Mouse (Mus musculus): ENCODE results near the gene Rsl24d1. TPM values are rescaled to one million over a fixed set of nuclear protein-coding genes. Genes with fewer than 3 reads are reported as not detected.
"Not testable (repeated sequence)": the region's sequence is repeated elsewhere in the genome, so short reads cannot be mapped to it uniquely, and the experiment has no call there.

Rsl24d1 gene
- polyA plus RNA-seq, 1 experiment from 2014 or later = 135 TPM

GRCm38 (mm10) chr9:73079349-73079748 is 33.9 kb upstream of the Rsl24d1 start:
- 83% methylated on average over 11 of the region's 12 CpGs for WGBS
- H3K36me3 ChIP-seq (ENCODE audit: control insufficient read depth, insufficient read depth, low read length); DNase-seq (ENCODE audit: low spot score); H3K9ac ChIP-seq (ENCODE audit: low read length); H3K4me2 ChIP-seq (ENCODE audit: low read length); H3K9me3 ChIP-seq (replicated peaks; ENCODE audit: control insufficient read depth, low read length); H3K4me1 ChIP-seq (ENCODE audit: control insufficient read depth, insufficient read depth, low read length); H3K27me3 ChIP-seq (replicated peaks; ENCODE audit: control insufficient read depth, insufficient read depth, low read length); H3K4me3 ChIP-seq (ENCODE audit: low read depth, low read length); H3K27ac ChIP-seq (ENCODE audit: low read depth, low read length); ATAC-seq: not testable (repeated sequence)

- no peaks in the 10 kb centered on the region for H3K9me3 ChIP-seq (replicated peaks; ENCODE audit: control insufficient read depth, low read length)
- no peak for DNase-seq (ENCODE audit: low spot score)
- no peak overlapping the region for H3K27ac ChIP-seq (ENCODE audit: low read depth, low read length)
- 38% methylated on average over 7 of the region's 7 CpGs for WGBS
- no peak overlapping the region for H3K4me2 ChIP-seq (ENCODE audit: low read length)
- H3K4me3 ChIP-seq (ENCODE audit: low read depth, low read length) = no peak overlapping the region
- H3K36me3 ChIP-seq (ENCODE audit: control insufficient read depth, insufficient read depth, low read length) = no peaks in the 10 kb centered on the region
- no peak for ATAC-seq
- H3K27me3 ChIP-seq (replicated peaks; ENCODE audit: control insufficient read depth, insufficient read depth, low read length) = no peaks in the 10 kb centered on the region
- H3K9ac ChIP-seq (ENCODE audit: low read length) = no peak overlapping the region
- H3K4me1 ChIP-seq (ENCODE audit: control insufficient read depth, insufficient read depth, low read length) = no peaks in the 10 kb centered on the region
Observed at GRCm38 (mm10) chr9:73079801-73080325, 33.4 kb upstream of the Rsl24d1 start.

DNA sequence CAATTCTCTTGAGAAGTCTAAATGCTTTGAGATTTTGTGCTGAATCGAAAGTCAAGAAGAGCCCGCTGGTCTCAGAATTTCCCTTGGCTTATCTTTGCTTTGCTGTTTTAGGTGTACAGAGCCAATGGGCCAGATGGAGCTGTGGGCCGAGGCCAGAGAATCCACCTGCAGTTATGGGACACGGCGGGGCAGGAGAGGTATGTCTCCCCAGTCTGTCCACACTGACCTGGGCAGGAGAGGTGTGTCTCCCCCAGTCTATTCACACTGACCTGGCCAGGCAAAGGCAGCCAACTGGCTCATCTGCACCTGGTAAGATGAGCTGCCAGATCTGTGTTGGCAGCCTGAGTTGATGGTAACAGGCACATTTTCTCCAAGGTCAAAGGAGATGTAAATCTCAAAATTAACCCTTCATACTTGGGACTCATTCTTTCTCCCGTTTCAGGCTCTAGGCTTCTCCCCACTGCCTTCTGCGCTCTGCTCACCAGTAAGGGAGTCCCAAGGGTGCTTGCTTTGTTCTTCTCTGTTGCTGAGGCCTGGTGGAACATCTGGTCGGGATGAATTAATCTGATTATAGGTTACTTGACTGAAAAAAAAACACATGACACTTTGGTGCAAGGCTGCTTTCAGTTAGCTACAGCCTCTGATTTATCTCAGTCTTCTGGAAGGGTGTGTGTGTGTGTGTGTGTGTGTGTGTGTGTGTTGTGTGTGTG is 30.8 kb upstream of the Rsl24d1 start:
- H3K4me1 ChIP-seq (ENCODE audit: control insufficient read depth, insufficient read depth, low read length) = no peaks in the 10 kb centered on the region
- WGBS = 86% methylated on average over 8 of the region's 8 CpGs
- no peaks in the 10 kb centered on the region for H3K9me3 ChIP-seq (replicated peaks; ENCODE audit: control insufficient read depth, low read length)
- no peak overlapping the region for H3K4me2 ChIP-seq (ENCODE audit: low read length)
- no peaks in the 10 kb centered on the region for H3K36me3 ChIP-seq (ENCODE audit: control insufficient read depth, insufficient read depth, low read length)
- ATAC-seq (no peak), DNase-seq (ENCODE audit: low spot score) (no peak)
- no peaks in the 10 kb centered on the region for H3K27me3 ChIP-seq (replicated peaks; ENCODE audit: control insufficient read depth, insufficient read depth, low read length)
- H3K9ac ChIP-seq (ENCODE audit: low read length) = no peak overlapping the region
- no peak overlapping the region for H3K4me3 ChIP-seq (ENCODE audit: low read depth, low read length)
- no peak overlapping the region for H3K27ac ChIP-seq (ENCODE audit: low read depth, low read length)

GRCm38 (mm10) chr9:73083956-73084355 is 29.3 kb upstream of the Rsl24d1 start:
- H3K27me3 ChIP-seq (replicated peaks; ENCODE audit: control insufficient read depth, insufficient read depth, low read length) = no peaks in the 10 kb centered on the region
- no peaks in the 10 kb centered on the region for H3K4me1 ChIP-seq (ENCODE audit: control insufficient read depth, insufficient read depth, low read length)
- no peaks in the 10 kb centered on the region for H3K36me3 ChIP-seq (ENCODE audit: control insufficient read depth, insufficient read depth, low read length)
- H3K9ac ChIP-seq (ENCODE audit: low read length) = no peak overlapping the region
- no peaks in the 10 kb centered on the region for H3K9me3 ChIP-seq (replicated peaks; ENCODE audit: control insufficient read depth, low read length)
- 77% methylated on average over 6 of the region's 6 CpGs for WGBS
- no peak overlapping the region for H3K27ac ChIP-seq (ENCODE audit: low read depth, low read length)
- no peak for ATAC-seq
- H3K4me2 ChIP-seq (ENCODE audit: low read length) = no peak overlapping the region
- no peak for DNase-seq (ENCODE audit: low spot score)
- no peak overlapping the region for H3K4me3 ChIP-seq (ENCODE audit: low read depth, low read length)

DNA sequence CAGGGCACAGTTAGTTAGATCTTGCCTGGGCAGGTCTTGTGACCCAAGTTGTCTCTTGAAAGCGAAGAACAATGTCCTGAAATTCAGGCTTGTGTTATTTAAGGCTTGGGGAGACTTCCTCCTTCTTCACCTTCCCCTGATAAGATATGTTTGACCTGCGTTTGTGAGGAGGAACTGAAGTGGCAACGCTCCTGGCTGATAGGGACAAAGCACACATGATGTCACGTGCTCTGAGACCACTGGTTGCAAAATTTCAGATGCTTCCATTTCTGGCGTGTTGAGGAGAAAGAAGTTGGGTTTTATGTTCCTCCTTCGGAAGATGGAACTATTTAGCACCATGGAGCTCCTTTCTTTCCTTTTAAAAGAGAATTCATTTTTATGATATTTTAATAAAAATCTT is 27.4 kb upstream of the Rsl24d1 start:
- DNase-seq (ENCODE audit: low spot score) (no peak), ATAC-seq (no peak)
- Histone ChIP-seq H3K27me3 (replicated peaks; ENCODE audit: control insufficient read depth, insufficient read depth, low read length) (no peaks in the 10 kb centered on the region), H3K4me2 (ENCODE audit: low read length) (no peak overlapping the region), H3K9ac (ENCODE audit: low read length) (no peak overlapping the region), H3K9me3 (replicated peaks; ENCODE audit: control insufficient read depth, low read length) (no peaks in the 10 kb centered on the region), H3K4me1 (ENCODE audit: control insufficient read depth, insufficient read depth, low read length) (no peaks in the 10 kb centered on the region), H3K4me3 (ENCODE audit: low read depth, low read length) (no peak overlapping the region), H3K27ac (ENCODE audit: low read depth, low read length) (no peak overlapping the region), H3K36me3 (ENCODE audit: control insufficient read depth, insufficient read depth, low read length) (no peaks in the 10 kb centered on the region)
- 91% methylated on average over 6 of the region's 6 CpGs for WGBS

DNA sequence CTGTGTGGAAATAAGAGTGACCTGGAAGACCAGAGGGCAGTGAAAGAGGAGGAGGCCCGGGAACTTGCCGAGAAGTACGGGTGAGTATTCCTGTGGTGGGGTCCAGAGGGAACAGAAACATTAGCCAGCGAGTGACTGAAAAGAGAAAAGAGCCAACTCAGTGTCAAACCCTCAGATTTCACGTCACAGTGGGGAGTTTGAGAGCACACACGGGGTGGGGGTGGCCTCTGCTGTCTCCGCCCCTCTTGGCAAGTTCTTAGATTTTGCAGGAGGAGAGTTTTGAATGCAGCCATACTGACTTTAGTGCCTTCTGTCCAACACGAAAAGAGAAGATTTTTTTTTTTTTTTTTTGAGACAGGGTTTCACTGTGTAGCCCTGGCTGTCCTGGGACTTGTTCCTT is 26.1 kb upstream of the Rsl24d1 start:
- DNase-seq (ENCODE audit: low spot score) (no peak), ATAC-seq (no peak)

DNA sequence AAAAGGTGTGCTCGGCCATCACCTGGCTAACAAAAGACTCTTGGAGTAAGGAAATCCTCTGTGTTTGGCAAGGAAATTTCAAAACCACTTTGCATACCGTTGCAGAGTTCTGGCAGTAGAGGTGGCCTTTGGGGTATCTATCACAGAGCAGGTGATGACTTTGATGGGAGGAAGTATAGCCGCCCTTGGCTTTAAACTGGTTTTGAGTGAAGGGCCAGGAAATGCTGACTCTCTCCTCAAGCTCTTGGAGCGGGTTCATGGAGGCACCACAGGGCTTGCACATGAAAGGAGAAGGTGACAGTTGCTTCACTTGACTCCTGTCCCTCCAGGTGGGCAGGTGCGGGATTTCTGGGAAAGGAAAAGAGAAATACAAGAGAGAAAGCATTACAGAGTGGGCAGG is 25.6 kb upstream of the Rsl24d1 start:
- DNase-seq (ENCODE audit: low spot score) (no peak), ATAC-seq (no peak)
- no peak overlapping the region for H3K9ac ChIP-seq (ENCODE audit: low read length)
- H3K4me1 ChIP-seq (ENCODE audit: control insufficient read depth, insufficient read depth, low read length) = no peaks in the 10 kb centered on the region
- H3K27me3 ChIP-seq (replicated peaks; ENCODE audit: control insufficient read depth, insufficient read depth, low read length) = no peaks in the 10 kb centered on the region
- no peak overlapping the region for H3K4me3 ChIP-seq (ENCODE audit: low read depth, low read length)
- H3K4me2 ChIP-seq (ENCODE audit: low read length) = no peak overlapping the region
- H3K27ac ChIP-seq (ENCODE audit: low read depth, low read length) = no peak overlapping the region
- H3K36me3 ChIP-seq (ENCODE audit: control insufficient read depth, insufficient read depth, low read length) = no peaks in the 10 kb centered on the region
- WGBS = 75% methylated on average over 5 of the region's 5 CpGs
- no peaks in the 10 kb centered on the region for H3K9me3 ChIP-seq (replicated peaks; ENCODE audit: control insufficient read depth, low read length)

More for the DNA sequence above, 26.1 kb upstream of the Rsl24d1 start:
- 58% methylated on average over 8 of the region's 8 CpGs for WGBS
- Histone ChIP-seq H3K27ac (ENCODE audit: low read depth, low read length) (no peak overlapping the region), H3K9ac (ENCODE audit: low read length) (no peak overlapping the region), H3K27me3 (replicated peaks; ENCODE audit: control insufficient read depth, insufficient read depth, low read length) (no peaks in the 10 kb centered on the region), H3K4me3 (ENCODE audit: low read depth, low read length) (no peak overlapping the region), H3K36me3 (ENCODE audit: control insufficient read depth, insufficient read depth, low read length) (no peaks in the 10 kb centered on the region), H3K4me2 (ENCODE audit: low read length) (no peak overlapping the region), H3K4me1 (ENCODE audit: control insufficient read depth, insufficient read depth, low read length) (no peaks in the 10 kb centered on the region), H3K9me3 (replicated peaks; ENCODE audit: control insufficient read depth, low read length) (no peaks in the 10 kb centered on the region)

DNA sequence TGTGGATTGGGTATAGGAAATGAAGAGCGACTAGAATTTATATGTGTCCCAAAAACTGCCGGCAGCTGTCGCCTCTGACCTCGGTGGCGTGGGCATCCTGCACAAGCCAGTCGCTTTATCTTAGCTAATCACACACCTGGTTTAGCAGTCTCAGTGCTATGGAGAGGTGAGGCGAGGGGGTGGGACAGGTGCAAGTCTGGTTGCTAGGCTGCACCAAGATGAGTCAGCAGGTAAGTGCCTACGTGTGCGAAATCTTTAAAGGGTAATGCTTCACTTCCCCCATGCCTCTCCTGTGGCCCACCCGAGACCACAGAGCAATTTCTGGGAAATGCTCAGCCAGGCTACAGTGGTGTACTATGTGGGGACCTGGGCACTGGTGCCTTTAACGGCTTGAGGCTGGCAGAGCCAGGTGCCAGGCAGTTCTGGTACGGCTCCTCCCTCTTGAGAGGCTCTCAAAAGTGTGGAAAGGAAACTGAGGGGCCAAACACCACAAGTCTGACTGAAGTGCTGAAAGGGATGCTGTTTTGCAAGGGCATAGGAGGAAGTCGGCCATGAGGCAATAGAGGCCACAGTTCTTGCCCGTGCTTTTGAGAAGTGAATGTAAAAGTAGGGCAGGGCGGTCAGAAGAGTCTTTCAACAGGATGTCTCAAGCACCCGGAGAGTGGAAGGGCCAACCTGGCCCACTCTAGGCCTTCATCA is 23.9 kb upstream of the Rsl24d1 start:
- Histone ChIP-seq H3K4me2 (ENCODE audit: low read length) (no peak overlapping the region), H3K4me3 (ENCODE audit: low read depth, low read length) (no peak overlapping the region), H3K9ac (ENCODE audit: low read length) (no peak overlapping the region), H3K4me1 (ENCODE audit: control insufficient read depth, insufficient read depth, low read length) (no peaks in the 10 kb centered on the region), H3K27me3 (replicated peaks; ENCODE audit: control insufficient read depth, insufficient read depth, low read length) (no peaks in the 10 kb centered on the region), H3K36me3 (ENCODE audit: control insufficient read depth, insufficient read depth, low read length) (no peaks in the 10 kb centered on the region), H3K27ac (ENCODE audit: low read depth, low read length) (no peak overlapping the region), H3K9me3 (replicated peaks; ENCODE audit: control insufficient read depth, low read length) (no peaks in the 10 kb centered on the region)
- DNase-seq (ENCODE audit: low spot score) (no peak), ATAC-seq (no peak)
- 82% methylated on average over 16 of the region's 16 CpGs for WGBS

GRCm38 (mm10) chr9:73090121-73090520 is 23.1 kb upstream of the Rsl24d1 start:
- no peak overlapping the region for H3K4me2 ChIP-seq (ENCODE audit: low read length)
- H3K9me3 ChIP-seq (replicated peaks; ENCODE audit: control insufficient read depth, low read length) = no peaks in the 10 kb centered on the region
- no peak for ATAC-seq
- no peak overlapping the region for H3K27ac ChIP-seq (ENCODE audit: low read depth, low read length)
- DNase-seq (ENCODE audit: low spot score) = no peak
- no peaks in the 10 kb centered on the region for H3K4me1 ChIP-seq (ENCODE audit: control insufficient read depth, insufficient read depth, low read length)
- no peaks in the 10 kb centered on the region for H3K36me3 ChIP-seq (ENCODE audit: control insufficient read depth, insufficient read depth, low read length)
- 76% methylated on average over 10 of the region's 10 CpGs for WGBS
- no peak overlapping the region for H3K9ac ChIP-seq (ENCODE audit: low read length)
- H3K27me3 ChIP-seq (replicated peaks; ENCODE audit: control insufficient read depth, insufficient read depth, low read length) = no peaks in the 10 kb centered on the region
- no peak overlapping the region for H3K4me3 ChIP-seq (ENCODE audit: low read depth, low read length)

Measured in forebrain, embryonic 14.5 days (tissue).